Mouse (Mus musculus): ENCODE measurements around the gene Spata13. TPM values are rescaled to one million over a fixed set of nuclear protein-coding genes. Genes with fewer than 3 reads are reported as not detected.

Spata13 gene
- polyA plus RNA-seq, 1 experiment = 12.7 TPM

DNA sequence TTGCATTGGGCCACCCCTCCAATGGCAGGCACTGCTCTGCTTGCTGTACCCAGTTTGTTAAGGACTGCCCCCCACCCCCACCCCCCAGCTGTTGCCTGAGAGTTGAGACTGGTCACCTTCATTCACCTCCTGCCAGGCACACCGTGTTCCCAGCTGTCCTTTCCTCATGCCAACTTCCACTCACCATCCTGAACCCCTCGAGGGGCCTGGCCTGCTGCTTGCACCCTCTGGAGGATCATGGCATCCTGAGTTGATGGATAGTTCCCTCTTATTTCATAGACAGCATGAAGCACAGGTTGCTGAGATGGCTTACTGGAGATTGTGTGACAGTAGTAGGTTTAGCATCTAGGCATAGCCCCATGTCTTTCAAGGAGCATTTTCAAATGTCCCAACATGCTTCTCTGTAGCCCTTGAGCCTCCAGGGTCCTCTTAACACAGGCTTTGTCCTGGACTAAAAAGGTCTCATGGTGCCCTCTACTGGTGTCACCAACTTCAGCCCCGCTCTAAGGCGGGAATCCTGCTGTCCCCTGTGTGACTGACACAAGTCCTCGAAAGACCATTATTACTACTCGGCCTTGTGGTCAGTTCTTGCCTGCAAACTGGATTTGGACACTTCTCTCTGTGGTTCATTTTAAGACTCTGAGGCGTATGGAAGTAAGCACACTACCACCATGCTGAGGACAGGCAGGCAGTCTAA, 54.9 kb downstream of the Spata13 start:
- TF ChIP-seq CTCF (IDR thresholded peaks at IDR 0.05; ENCODE audit: low read depth, low read length) = peak; percentile 49; the same call in 1 of the 2 replicates
- no peak for TF ChIP-seq POLR2A (IDR thresholded peaks at IDR 0.05; ENCODE audit: borderline replicate concordance, low read depth, low read length)
- Histone ChIP-seq H3K4me3 (ENCODE audit: insufficient read depth, low read length) (no peak overlapping the region), H3K4me1 (ENCODE audit: control insufficient read depth, insufficient read depth, low read length) (no peaks in the 10 kb centered on the region), H3K27ac (ENCODE audit: insufficient read depth, low read depth, low read length) (no peak overlapping the region)

DNA sequence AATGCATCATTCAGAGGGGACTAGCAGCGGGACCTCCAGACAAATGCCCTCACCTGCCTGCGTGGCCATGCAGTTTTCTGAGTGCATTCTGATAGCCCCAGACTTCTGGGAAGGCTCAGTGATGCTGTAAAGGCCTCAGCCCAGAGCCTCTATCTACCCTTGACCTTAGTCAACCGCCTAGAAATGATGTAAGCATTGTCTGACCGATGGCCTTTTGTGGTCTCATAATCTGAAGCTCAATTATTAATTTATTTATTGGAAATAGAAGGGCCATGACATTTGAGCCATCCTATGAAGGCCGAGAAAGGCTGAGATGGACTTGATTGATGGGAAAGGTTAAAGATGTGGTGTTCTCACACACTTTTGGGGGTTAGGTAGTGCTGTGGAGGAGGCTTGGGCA, 56.0 kb downstream of the Spata13 start:
- no peak overlapping the region for H3K27ac ChIP-seq (ENCODE audit: insufficient read depth, low read depth, low read length)
- no peak for TF ChIP-seq CTCF (IDR thresholded peaks at IDR 0.05; ENCODE audit: low read depth, low read length)
- TF ChIP-seq POLR2A (IDR thresholded peaks at IDR 0.05; ENCODE audit: borderline replicate concordance, low read depth, low read length) = no peak

GRCm38 (mm10) chr14:60690631-60691030, 56.8 kb downstream of the Spata13 start:
- Histone ChIP-seq H3K4me1 (ENCODE audit: control insufficient read depth, insufficient read depth, low read length) (no peaks in the 10 kb centered on the region), H3K27ac (ENCODE audit: insufficient read depth, low read depth, low read length) (no peak overlapping the region), H3K4me3 (ENCODE audit: insufficient read depth, low read length) (no peak overlapping the region)
- TF ChIP-seq CTCF (IDR thresholded peaks at IDR 0.05; ENCODE audit: low read depth, low read length) (no peak), POLR2A (IDR thresholded peaks at IDR 0.05; ENCODE audit: borderline replicate concordance, low read depth, low read length) (no peak)

More for the DNA sequence above, 56.0 kb downstream of the Spata13 start:
- Histone ChIP-seq H3K4me3 (ENCODE audit: insufficient read depth, low read length) (no peak overlapping the region), H3K4me1 (ENCODE audit: control insufficient read depth, insufficient read depth, low read length) (no peaks in the 10 kb centered on the region)

DNA sequence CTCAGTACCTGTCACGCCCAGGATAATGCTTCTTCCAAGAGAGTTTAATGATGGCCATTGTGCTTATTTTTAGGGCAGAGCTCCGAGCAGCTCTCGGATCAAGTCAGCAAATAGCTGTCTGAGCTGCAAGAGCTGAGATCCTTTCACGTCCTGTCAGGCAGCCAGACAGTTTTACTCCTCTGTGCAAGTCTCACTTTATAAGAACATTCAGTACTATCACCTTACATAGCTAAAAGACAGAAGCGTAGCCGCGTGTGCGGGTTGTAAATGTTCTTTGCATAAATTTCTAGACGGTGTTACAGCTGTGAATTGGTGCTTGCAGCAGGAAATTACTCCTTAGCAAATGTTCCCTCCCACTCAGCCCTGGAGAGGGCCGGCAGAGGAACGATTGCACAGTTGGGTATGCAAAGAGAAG, 59.3 kb downstream of the Spata13 start:
- no peak overlapping the region for H3K27ac ChIP-seq (ENCODE audit: insufficient read depth, low read depth, low read length)
- H3K4me1 ChIP-seq (ENCODE audit: control insufficient read depth, insufficient read depth, low read length) = no peaks in the 10 kb centered on the region
- H3K4me3 ChIP-seq (ENCODE audit: insufficient read depth, low read length) = no peak overlapping the region
- TF ChIP-seq POLR2A (IDR thresholded peaks at IDR 0.05; ENCODE audit: borderline replicate concordance, low read depth, low read length) (no peak), CTCF (IDR thresholded peaks at IDR 0.05; ENCODE audit: low read depth, low read length) (no peak)

- Histone ChIP-seq H3K27ac (ENCODE audit: insufficient read depth, low read depth, low read length) (no peak overlapping the region), H3K4me3 (ENCODE audit: insufficient read depth, low read length) (no peak overlapping the region), H3K4me1 (ENCODE audit: control insufficient read depth, insufficient read depth, low read length) (no peaks in the 10 kb centered on the region)
- TF ChIP-seq POLR2A (IDR thresholded peaks at IDR 0.05; ENCODE audit: borderline replicate concordance, low read depth, low read length) (no peak), CTCF (IDR thresholded peaks at IDR 0.05; ENCODE audit: low read depth, low read length) (no peak)
Measured at GRCm38 (mm10) chr14:60693666-60694065, 59.9 kb downstream of the Spata13 start.

DNA sequence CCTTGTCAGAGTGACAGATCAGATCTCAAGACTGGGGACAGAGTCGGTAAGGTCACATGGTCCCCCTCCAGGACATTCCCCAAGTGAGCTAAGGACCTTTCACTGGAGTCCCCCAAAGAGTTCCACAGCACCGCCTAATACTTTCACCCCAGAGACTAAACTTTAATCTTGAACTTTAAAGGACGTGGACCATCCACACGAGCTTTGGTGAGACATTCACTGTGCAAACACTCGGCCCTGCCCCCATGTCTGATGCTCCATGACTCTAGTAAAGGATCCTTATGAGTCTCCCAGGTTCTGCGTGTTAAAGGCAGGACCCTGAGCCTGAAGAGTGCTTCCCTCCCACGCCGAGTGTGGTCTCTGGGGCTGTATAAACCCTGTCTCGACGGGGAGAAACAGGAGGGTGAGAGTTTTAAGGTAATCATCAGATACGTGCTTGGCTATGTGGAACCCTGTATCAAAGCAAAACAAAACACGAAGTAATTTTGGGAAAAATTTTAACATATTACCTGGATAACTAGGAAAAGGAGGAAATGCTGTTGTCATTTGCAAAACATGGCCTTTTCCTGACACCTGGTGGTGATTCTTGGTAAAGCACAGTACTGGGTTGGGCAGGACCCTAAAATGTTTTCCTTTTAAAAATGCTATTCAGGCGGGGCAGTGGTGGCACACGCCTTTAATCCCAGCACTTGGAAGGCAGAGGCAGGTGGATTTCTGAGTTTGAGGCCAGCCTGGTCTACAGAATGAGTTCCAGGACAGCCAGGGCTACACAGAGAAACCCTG, 60.6 kb downstream of the Spata13 start:
- H3K4me1 ChIP-seq (ENCODE audit: control insufficient read depth, insufficient read depth, low read length) = no peaks in the 10 kb centered on the region
- H3K4me3 ChIP-seq (ENCODE audit: insufficient read depth, low read length) = no peak overlapping the region
- TF ChIP-seq POLR2A (IDR thresholded peaks at IDR 0.05; ENCODE audit: borderline replicate concordance, low read depth, low read length) (no peak), CTCF (IDR thresholded peaks at IDR 0.05; ENCODE audit: low read depth, low read length) (no peak)
- H3K27ac ChIP-seq (ENCODE audit: insufficient read depth, low read depth, low read length) = no peak overlapping the region

DNA sequence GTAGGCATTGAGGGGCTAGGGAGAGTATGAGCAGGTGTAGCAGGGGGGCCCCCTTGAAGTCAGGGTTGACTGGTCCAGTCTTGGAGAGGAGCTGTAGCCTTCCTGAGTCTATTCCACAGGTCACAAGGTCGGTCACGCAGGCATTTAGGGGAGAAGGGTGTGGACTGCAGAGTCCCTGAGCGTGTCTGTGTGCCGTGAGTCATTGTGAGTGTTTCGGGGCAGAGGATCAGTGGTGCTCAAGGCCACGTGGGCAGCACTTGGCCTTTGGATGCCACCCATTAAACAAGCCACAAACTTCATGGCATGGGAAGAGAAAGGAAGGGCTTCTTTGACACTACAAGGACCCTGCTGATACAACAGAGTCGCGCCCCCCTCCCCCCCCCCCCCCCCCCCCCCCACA, 63.5 kb downstream of the Spata13 start:
- Histone ChIP-seq H3K4me3 (ENCODE audit: insufficient read depth, low read length) (no peak overlapping the region), H3K27ac (ENCODE audit: insufficient read depth, low read depth, low read length) (no peak overlapping the region), H3K4me1 (ENCODE audit: control insufficient read depth, insufficient read depth, low read length) (no peaks in the 10 kb centered on the region)
- no peak for TF ChIP-seq POLR2A (IDR thresholded peaks at IDR 0.05; ENCODE audit: borderline replicate concordance, low read depth, low read length)

DNA sequence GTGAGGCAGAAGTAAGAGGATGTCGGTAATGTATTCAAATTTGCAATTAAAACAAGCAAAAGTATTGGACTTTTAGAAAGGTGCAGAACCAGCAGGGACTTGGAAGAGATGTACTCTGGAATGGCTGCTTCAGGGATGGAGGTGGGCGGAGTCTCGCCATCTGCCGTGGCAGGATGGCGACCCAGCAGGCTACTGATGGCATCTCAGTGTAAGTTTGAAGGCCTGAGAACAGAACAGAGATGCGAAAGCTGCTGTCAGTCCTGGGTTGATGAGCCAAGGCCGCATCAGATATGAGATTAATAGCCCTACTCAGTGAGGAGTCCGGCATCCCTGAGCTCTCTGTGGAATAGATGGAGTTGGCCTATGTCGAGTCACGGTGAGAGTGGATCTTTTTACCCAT, 65.2 kb downstream of the Spata13 start:
- TF ChIP-seq POLR2A (IDR thresholded peaks at IDR 0.05; ENCODE audit: borderline replicate concordance, low read depth, low read length) (no peak), CTCF (IDR thresholded peaks at IDR 0.05; ENCODE audit: low read depth, low read length) (no peak)
- H3K4me1 ChIP-seq (ENCODE audit: control insufficient read depth, insufficient read depth, low read length) = peaks cover 5% of the 10 kb centered on the region
- H3K27ac ChIP-seq (ENCODE audit: insufficient read depth, low read depth, low read length) = no peak overlapping the region
- H3K4me3 ChIP-seq (ENCODE audit: insufficient read depth, low read length) = no peak overlapping the region

DNA sequence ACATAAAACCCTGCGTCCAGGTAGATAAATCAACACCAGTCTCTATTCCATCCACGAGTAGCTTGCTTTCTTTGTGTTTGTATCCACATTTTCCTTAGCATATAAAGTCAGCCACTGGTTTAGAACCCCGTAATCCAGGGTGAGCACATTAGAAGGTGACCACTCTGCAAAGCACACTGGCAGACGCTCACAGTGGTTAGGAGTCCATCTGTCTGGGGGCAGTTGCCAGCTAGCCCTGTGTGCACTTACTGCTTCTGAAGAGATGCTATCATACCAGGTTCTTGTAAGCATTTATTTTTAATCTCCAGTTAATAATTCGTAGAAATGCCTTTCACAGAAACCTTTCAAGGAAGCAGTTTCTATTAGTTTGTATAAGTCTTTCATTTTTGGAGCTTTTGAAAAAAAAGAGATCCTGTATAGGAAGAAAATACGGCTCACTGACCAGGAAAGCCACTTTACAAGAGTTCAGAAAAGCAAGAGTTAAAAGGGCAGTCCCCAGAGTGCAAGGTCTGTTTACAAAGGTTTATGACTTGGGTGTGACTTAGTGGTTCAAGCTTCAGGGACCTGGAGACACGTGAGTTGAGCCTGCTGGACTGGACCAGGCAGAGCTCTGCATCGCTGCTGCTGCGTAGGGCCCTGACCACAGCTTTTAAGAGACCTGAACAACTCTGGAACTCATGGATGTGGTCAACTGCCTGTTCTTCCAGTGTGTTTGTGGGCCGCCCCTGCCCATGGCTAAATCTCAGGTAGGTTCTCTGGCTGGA, 68.8 kb downstream of the Spata13 start:
- no peak overlapping the region for H3K4me3 ChIP-seq (ENCODE audit: insufficient read depth, low read length)
- no peak overlapping the region for H3K27ac ChIP-seq (ENCODE audit: insufficient read depth, low read depth, low read length)
- no peak for TF ChIP-seq POLR2A (IDR thresholded peaks at IDR 0.05; ENCODE audit: borderline replicate concordance, low read depth, low read length)
- peaks cover 23% of the 10 kb centered on the region for H3K4me1 ChIP-seq (ENCODE audit: control insufficient read depth, insufficient read depth, low read length)

- TF ChIP-seq CTCF (IDR thresholded peaks at IDR 0.05; ENCODE audit: low read depth, low read length) (no peak), POLR2A (IDR thresholded peaks at IDR 0.05; ENCODE audit: borderline replicate concordance, low read depth, low read length) (no peak)
- H3K4me3 ChIP-seq (ENCODE audit: insufficient read depth, low read length) = no peak overlapping the region
- peaks cover 31% of the 10 kb centered on the region for H3K4me1 ChIP-seq (ENCODE audit: control insufficient read depth, insufficient read depth, low read length)
- H3K27ac ChIP-seq (ENCODE audit: insufficient read depth, low read depth, low read length) = no peak overlapping the region
Measured at GRCm38 (mm10) chr14:60704510-60704909, 70.7 kb downstream of the Spata13 start.
